Mouse (Mus musculus): ENCODE measurements around the gene Fam84b. TPM values are rescaled to one million over a fixed set of nuclear protein-coding genes. Genes with fewer than 3 reads are reported as not detected.

Gene Fam84b
- polyA plus RNA-seq (2012; fragmentation: generic; extraction: Trizol) = 0.01 TPM
- long read RNA-seq, experiment 1, partial matches to known transcripts = 0 of 1 reads
- long read RNA-seq, experiment 1, other reads (novel, unspliced or antisense) = 1 of 1 reads
- long read RNA-seq, experiment 2, full-length matches to known transcripts = 2 of 2 reads
- long read RNA-seq, experiment 2, partial matches to known transcripts = 0 of 2 reads
- long read RNA-seq, experiment 2, other reads (novel, unspliced or antisense) = 0 of 2 reads

DNA sequence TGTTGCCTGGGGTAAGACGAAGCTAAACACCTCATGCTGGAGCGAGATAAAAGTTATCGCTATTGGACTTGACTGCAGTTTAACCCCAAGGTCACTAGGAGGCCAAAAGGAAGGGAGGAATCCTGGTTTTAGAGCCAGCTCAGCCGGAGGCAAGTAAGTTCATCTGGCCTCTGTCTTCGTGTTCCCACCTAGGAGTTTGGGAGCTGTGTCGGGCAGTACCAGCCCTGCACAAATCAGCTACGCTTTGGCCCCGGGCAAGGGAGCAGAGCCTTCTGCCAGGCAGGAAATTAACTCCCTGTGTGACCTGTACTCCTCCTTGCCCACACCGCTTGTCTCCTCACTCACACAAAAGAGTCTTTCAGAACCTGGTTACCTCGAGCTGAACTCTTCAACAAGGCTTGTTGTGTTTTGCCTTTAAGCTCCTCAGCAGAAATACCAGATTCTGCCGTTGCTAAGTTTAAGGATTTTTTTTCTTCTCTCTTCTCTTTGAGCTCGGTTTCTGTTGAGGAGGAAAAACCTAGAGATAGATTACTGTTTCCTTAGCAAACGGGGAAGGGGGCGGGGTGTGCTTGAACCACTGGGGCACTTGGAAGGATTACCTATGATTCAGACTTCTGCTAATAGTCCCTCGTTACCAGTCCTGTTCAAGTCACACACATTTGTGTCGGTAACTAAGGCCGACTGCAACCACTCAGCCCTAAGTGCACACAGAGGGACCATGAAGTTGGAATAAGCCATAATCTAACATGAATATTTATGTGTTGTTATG is at the start of gene Fam84b:
Gene Fam84b, minus strand, starts transcription at position 548 of the 769 bp plus-strand sequence.
- Histone ChIP-seq H3K27me3 (ENCODE audit: control insufficient read depth, insufficient read depth, insufficient read length) (no peaks in the 10 kb centered on the region), H3K36me3 (ENCODE audit: control insufficient read depth, insufficient read depth) (no peaks in the 10 kb centered on the region), H3ac (ENCODE audit: control insufficient read depth, insufficient read length, low read depth) (no peak within 1 kb of the TSS), H3K79me3 (ENCODE audit: low read depth) (no peaks in the 10 kb centered on the region), H3K4me3 (ENCODE audit: insufficient read depth, poor library complexity, severe bottlenecking) (no peak within 1 kb of the TSS), H3K79me2 (ENCODE audit: control insufficient read depth, insufficient read depth) (no peaks in the 10 kb centered on the region)
- TF ChIP-seq MYOD1 (IDR thresholded peaks at IDR 0.05; ENCODE audit: control insufficient read depth, insufficient read length, low read depth) (no peak), MYOG (IDR thresholded peaks at IDR 0.05; ENCODE audit: control insufficient read depth, extremely low read depth, insufficient read length) (no peak), CEBPB (IDR thresholded peaks at IDR 0.05; ENCODE audit: low read depth) (no peak), CTCF (IDR thresholded peaks at IDR 0.05; ENCODE audit: control insufficient read depth, insufficient read depth, insufficient read length) (no peak), USF1 (IDR thresholded peaks at IDR 0.05; ENCODE audit: low read depth) (no peak), FOSL1 (IDR thresholded peaks at IDR 0.05; ENCODE audit: insufficient read depth, low read length, poor library complexity, severe bottlenecking) (no peak), MAX (IDR thresholded peaks at IDR 0.05) (no peak)

DNA sequence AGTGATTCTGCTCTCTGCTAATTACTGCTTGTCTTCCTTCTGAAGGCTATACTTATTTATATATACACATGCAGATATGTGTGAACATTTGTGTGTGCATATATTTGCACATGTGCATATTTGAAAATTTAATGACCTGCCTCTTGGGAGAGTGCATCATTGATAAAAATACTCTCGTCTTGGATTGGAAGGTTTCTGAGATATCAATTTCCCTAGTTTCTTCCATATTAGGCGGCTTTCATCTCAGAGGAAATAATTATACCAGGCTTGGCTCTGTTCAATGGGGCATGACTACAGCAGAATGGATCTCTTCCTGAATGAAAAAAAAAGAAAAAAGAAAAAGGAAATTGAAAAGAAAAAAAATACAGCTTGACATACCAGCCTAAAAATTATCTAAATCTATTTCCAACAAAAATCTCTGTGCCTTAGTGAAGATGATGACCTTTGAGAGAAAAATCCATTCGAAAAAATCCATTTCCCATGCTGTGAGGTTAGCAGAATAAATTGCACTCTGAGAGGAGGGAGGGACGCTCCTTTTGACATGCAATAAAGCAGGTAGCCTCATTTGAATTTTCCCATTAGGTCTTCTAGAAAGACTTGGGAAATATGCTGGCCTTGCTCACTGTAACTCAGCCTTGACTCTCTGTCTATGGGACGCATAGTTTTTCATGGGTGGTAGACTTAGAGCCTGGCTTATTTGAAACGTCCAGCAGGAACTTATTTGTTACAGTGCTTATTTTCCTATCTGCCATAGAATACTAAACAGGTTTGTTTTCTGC is 44.8 kb upstream of the Fam84b start:
- Histone ChIP-seq H3K27me3 (ENCODE audit: control insufficient read depth, insufficient read depth, insufficient read length) (no peaks in the 10 kb centered on the region), H3ac (ENCODE audit: control insufficient read depth, insufficient read length, low read depth) (no peak overlapping the region), H3K36me3 (ENCODE audit: control insufficient read depth, insufficient read depth) (no peaks in the 10 kb centered on the region), H3K79me3 (ENCODE audit: low read depth) (no peaks in the 10 kb centered on the region), H3K79me2 (ENCODE audit: control insufficient read depth, insufficient read depth) (no peaks in the 10 kb centered on the region), H3K4me3 (ENCODE audit: insufficient read depth, poor library complexity, severe bottlenecking) (no peak overlapping the region)
- TF ChIP-seq MAX (IDR thresholded peaks at IDR 0.05) (no peak), CTCF (IDR thresholded peaks at IDR 0.05; ENCODE audit: control insufficient read depth, insufficient read depth, insufficient read length) (no peak), CEBPB (IDR thresholded peaks at IDR 0.05; ENCODE audit: low read depth) (no peak), MYOG (IDR thresholded peaks at IDR 0.05; ENCODE audit: control insufficient read depth, extremely low read depth, insufficient read length) (no peak), MYOD1 (IDR thresholded peaks at IDR 0.05; ENCODE audit: control insufficient read depth, insufficient read length, low read depth) (no peak), USF1 (IDR thresholded peaks at IDR 0.05; ENCODE audit: low read depth) (no peak), FOSL1 (IDR thresholded peaks at IDR 0.05; ENCODE audit: insufficient read depth, low read length, poor library complexity, severe bottlenecking) (no peak)

DNA sequence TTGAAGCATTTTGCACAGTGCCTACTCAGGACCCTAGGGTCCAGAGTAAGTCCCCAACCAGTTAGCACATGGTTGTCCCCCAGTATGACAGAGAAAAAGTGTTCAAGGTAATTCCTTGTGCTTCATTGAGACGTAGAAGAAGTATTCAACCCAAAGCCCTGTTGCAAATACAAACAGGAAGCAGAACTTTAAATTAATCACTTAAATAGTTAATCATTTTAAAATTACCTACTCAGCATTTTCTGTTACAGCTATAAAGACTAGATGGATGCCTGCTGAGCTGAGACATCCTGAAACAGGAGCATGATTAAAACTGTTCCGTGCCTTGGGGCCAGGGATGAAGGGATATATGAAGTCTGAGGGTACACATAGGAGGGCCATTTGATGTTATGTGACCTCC is 42.5 kb upstream of the Fam84b start:
- no peaks in the 10 kb centered on the region for H3K79me3 ChIP-seq (ENCODE audit: low read depth)
- H3K27me3 ChIP-seq (ENCODE audit: control insufficient read depth, insufficient read depth, insufficient read length) = no peaks in the 10 kb centered on the region
- H3K36me3 ChIP-seq (ENCODE audit: control insufficient read depth, insufficient read depth) = no peaks in the 10 kb centered on the region
- H3ac ChIP-seq (ENCODE audit: control insufficient read depth, insufficient read length, low read depth) = no peak overlapping the region
- no peak overlapping the region for H3K4me3 ChIP-seq (ENCODE audit: insufficient read depth, poor library complexity, severe bottlenecking)
- no peaks in the 10 kb centered on the region for H3K79me2 ChIP-seq (ENCODE audit: control insufficient read depth, insufficient read depth)
- TF ChIP-seq CTCF (IDR thresholded peaks at IDR 0.05; ENCODE audit: control insufficient read depth, insufficient read depth, insufficient read length) (no peak), CEBPB (IDR thresholded peaks at IDR 0.05; ENCODE audit: low read depth) (no peak), USF1 (IDR thresholded peaks at IDR 0.05; ENCODE audit: low read depth) (no peak), MYOG (IDR thresholded peaks at IDR 0.05; ENCODE audit: control insufficient read depth, extremely low read depth, insufficient read length) (no peak), MYOD1 (IDR thresholded peaks at IDR 0.05; ENCODE audit: control insufficient read depth, insufficient read length, low read depth) (no peak), MAX (IDR thresholded peaks at IDR 0.05) (no peak), FOSL1 (IDR thresholded peaks at IDR 0.05; ENCODE audit: insufficient read depth, low read length, poor library complexity, severe bottlenecking) (no peak)

DNA sequence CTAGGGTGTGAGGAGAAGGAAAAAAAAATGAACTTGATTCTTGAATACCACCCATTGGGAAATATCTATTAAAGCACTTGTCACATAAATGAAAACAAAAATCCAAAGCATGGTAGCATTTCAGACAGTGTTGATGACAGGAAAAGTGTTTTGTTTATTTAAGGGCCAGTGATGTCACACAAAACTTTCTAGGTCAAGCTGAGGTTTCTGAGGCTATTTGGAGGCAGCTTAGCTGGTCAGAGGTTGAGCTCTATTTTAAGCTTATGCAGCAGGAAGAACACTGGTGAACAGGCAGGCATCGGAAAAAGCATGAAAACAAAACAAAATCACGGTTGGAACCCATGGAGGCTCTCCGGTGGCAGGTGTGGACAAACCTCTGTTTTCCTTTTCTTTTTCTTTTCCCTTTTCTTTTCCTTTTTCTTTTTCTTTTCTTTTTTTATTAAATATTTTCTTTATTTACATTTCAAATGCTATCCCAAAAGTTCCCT is 39.4 kb upstream of the Fam84b start:
- TF ChIP-seq CEBPB (IDR thresholded peaks at IDR 0.05; ENCODE audit: low read depth) (no peak), MYOG (IDR thresholded peaks at IDR 0.05; ENCODE audit: control insufficient read depth, extremely low read depth, insufficient read length) (no peak), USF1 (IDR thresholded peaks at IDR 0.05; ENCODE audit: low read depth) (no peak), MYOD1 (IDR thresholded peaks at IDR 0.05; ENCODE audit: control insufficient read depth, insufficient read length, low read depth) (no peak), MAX (IDR thresholded peaks at IDR 0.05) (no peak), CTCF (IDR thresholded peaks at IDR 0.05; ENCODE audit: control insufficient read depth, insufficient read depth, insufficient read length) (no peak), FOSL1 (IDR thresholded peaks at IDR 0.05; ENCODE audit: insufficient read depth, low read length, poor library complexity, severe bottlenecking) (no peak)
- Histone ChIP-seq H3K79me2 (ENCODE audit: control insufficient read depth, insufficient read depth) (no peaks in the 10 kb centered on the region), H3K79me3 (ENCODE audit: low read depth) (no peaks in the 10 kb centered on the region), H3K4me3 (ENCODE audit: insufficient read depth, poor library complexity, severe bottlenecking) (no peak overlapping the region), H3ac (ENCODE audit: control insufficient read depth, insufficient read length, low read depth) (no peak overlapping the region), H3K36me3 (ENCODE audit: control insufficient read depth, insufficient read depth) (no peaks in the 10 kb centered on the region), H3K27me3 (ENCODE audit: control insufficient read depth, insufficient read depth, insufficient read length) (no peaks in the 10 kb centered on the region)

DNA sequence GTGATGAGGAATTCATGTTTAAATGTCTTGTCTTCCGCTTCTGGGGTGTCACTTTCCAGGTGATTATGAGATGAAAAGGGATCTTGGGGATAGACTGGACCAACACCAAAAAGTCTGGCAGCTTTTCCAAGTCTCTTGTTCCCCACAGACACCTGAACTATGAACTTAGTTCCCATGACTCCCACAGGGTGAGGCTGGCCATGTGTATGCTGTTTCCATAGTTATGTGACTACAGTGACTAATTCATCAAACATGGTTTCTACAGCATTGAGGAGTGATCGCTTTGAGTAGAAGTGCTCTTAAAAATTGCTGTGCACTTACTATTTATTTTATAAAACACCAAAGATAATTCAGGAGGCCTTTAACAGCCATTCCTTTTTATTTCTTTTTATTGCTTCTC is 35.1 kb upstream of the Fam84b start:
- no peaks in the 10 kb centered on the region for H3K36me3 ChIP-seq (ENCODE audit: control insufficient read depth, insufficient read depth)
- TF ChIP-seq CTCF (IDR thresholded peaks at IDR 0.05; ENCODE audit: control insufficient read depth, insufficient read depth, insufficient read length) = no peak
- TF ChIP-seq FOSL1 (IDR thresholded peaks at IDR 0.05; ENCODE audit: insufficient read depth, low read length, poor library complexity, severe bottlenecking) = no peak
- TF ChIP-seq CEBPB (IDR thresholded peaks at IDR 0.05; ENCODE audit: low read depth) = no peak
- TF ChIP-seq USF1 (IDR thresholded peaks at IDR 0.05; ENCODE audit: low read depth) = no peak
- TF ChIP-seq MAX (IDR thresholded peaks at IDR 0.05) = no peak
- no peak for TF ChIP-seq MYOG (IDR thresholded peaks at IDR 0.05; ENCODE audit: control insufficient read depth, extremely low read depth, insufficient read length)
- TF ChIP-seq MYOD1 (IDR thresholded peaks at IDR 0.05; ENCODE audit: control insufficient read depth, insufficient read length, low read depth) = no peak
- no peaks in the 10 kb centered on the region for H3K79me2 ChIP-seq (ENCODE audit: control insufficient read depth, insufficient read depth)
- no peak overlapping the region for H3ac ChIP-seq (ENCODE audit: control insufficient read depth, insufficient read length, low read depth)
- H3K27me3 ChIP-seq (ENCODE audit: control insufficient read depth, insufficient read depth, insufficient read length) = no peaks in the 10 kb centered on the region
- H3K79me3 ChIP-seq (ENCODE audit: low read depth) = no peaks in the 10 kb centered on the region
- no peak overlapping the region for H3K4me3 ChIP-seq (ENCODE audit: insufficient read depth, poor library complexity, severe bottlenecking)

All from C2C12 (cell line).